Mouse (Mus musculus): ENCODE measurements at regions not wholly inside any gene's neighbourhood (a gene's known extent, or its start where the extent isn't known, plus 50 kb on each side); places are given as distances from the start of the nearest gene placed in this dataset.

- H3K9ac ChIP-seq (ENCODE audit: insufficient read depth, low read depth) = no peak overlapping the region
- no peaks in the 10 kb centered on the region for H3K79me2 ChIP-seq (replicated peaks; ENCODE audit: control insufficient read depth, extremely low read depth, insufficient read depth, poor library complexity, severe bottlenecking)
- in situ Hi-C loops (cut with MboI; ENCODE audit: low pct_ligation_motif_present, low pct_unique_long_range_greater_than_20kb, low sequenced_read_pairs) (no loop called here), dilution Hi-C loops (cut with MboI; ENCODE audit: extremely low pct_ligation_motif_present, extremely low pct_unique_long_range_greater_than_20kb, low sequenced_read_pairs) (no loop called here)
- H3K4me1 ChIP-seq (ENCODE audit: control insufficient read depth in 1 of 2, insufficient read depth in 2 of 2) = peaks cover 0 to 8% of the 10 kb centered on the region in 2 experiments; a peak in 1 of 4 replicates
- H3K9me3 ChIP-seq (replicated peaks; ENCODE audit: low read length) = no peaks in the 10 kb centered on the region
- TF ChIP-seq ELF1 (IDR thresholded peaks at IDR 0.05; ENCODE audit: low read depth, low read length) (no peak), MAX (IDR thresholded peaks at IDR 0.05; ENCODE audit: low read length) (no peak), ZC3H11A (IDR thresholded peaks at IDR 0.05; ENCODE audit: low read depth, low read length) (no peak), EP300 (IDR thresholded peaks at IDR 0.05; ENCODE audit: low read length) (no peak), UBTF (IDR thresholded peaks at IDR 0.05; ENCODE audit: low read depth, low read length) (no peak), ETS1 (conservative IDR thresholded peaks at IDR 0.05; ENCODE audit: low read depth, low read length) (no peak), POLR2AphosphoS2 (IDR thresholded peaks at IDR 0.05; ENCODE audit: low read depth, low read length) (no peak), TCF12 (IDR thresholded peaks at IDR 0.05; ENCODE audit: low read depth, low read length) (no peak), IRF4 (IDR thresholded peaks at IDR 0.05; ENCODE audit: low read depth, low read length) (no peak), MYC (IDR thresholded peaks at IDR 0.05; ENCODE audit: low read depth, low read length) (no peak), RAD21 (IDR thresholded peaks at IDR 0.05; ENCODE audit: low read depth, low read length) (no peak), GABPA (IDR thresholded peaks at IDR 0.05; ENCODE audit: insufficient replicate concordance, low read depth, low read length) (no peak), MXI1 (IDR thresholded peaks at IDR 0.05; ENCODE audit: low read depth, low read length) (no peak)
- H3K36me3 ChIP-seq (replicated peaks in 1 of 2; ENCODE audit: control insufficient read depth in 1 of 2, insufficient read depth in 1 of 2, low read length in 1 of 2) = no peaks in the 10 kb centered on the region
- no peaks in the 10 kb centered on the region for H3K27me3 ChIP-seq (replicated peaks)
- H3K4me2 ChIP-seq (ENCODE audit: insufficient read depth, low read depth, poor library complexity, severe bottlenecking) = no peak overlapping the region
- DNase-seq (ENCODE audit: extremely low read depth) = no peak
- no peak overlapping the region for H3K27ac ChIP-seq (ENCODE audit: insufficient read depth, low read depth)
- no peak overlapping the region for H3K4me3 ChIP-seq (replicated peaks in 1 of 3; ENCODE audit: low read depth in 2 of 3, low read length in 2 of 3, poor library complexity in 1 of 3)
Observed at GRCm38 (mm10) chr9:31976191-31976590, 62.9 kb upstream of the Barx2 start.

DNA sequence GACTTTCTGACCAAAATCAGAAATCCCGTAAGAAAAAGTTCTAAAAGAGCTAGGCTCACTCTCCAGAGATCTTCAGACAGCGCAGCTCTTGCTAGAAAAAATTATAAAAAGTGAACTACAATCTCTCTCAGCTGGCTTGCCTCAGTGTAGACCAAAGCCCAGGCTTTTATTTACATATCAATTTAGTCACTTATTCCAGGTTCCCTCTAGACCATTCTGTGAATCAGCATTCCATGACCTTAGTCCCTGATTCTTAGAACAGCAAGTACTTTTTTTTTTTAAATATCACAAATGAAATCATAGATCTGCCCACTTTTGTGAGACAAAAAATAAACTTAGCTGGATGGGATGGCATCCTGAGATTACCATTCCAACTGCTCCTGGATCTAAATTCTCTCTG is 64.8 kb upstream of the Barx2 start:
- Histone ChIP-seq H3K4me2 (ENCODE audit: insufficient read depth, low read depth, poor library complexity, severe bottlenecking) (no peak overlapping the region), H3K27me3 (replicated peaks) (no peaks in the 10 kb centered on the region), H3K27ac (ENCODE audit: insufficient read depth, low read depth) (no peak overlapping the region), H3K4me3 (replicated peaks in 1 of 3; ENCODE audit: low read depth in 2 of 3, low read length in 2 of 3, poor library complexity in 1 of 3) (no peak overlapping the region), H3K4me1 (ENCODE audit: control insufficient read depth in 1 of 2, insufficient read depth in 2 of 2) (peaks cover 0 to 8% of the 10 kb centered on the region in 2 experiments; a peak in 1 of 4 replicates), H3K9ac (ENCODE audit: insufficient read depth, low read depth) (no peak overlapping the region), H3K79me2 (replicated peaks; ENCODE audit: control insufficient read depth, extremely low read depth, insufficient read depth, poor library complexity, severe bottlenecking) (no peaks in the 10 kb centered on the region), H3K9me3 (replicated peaks; ENCODE audit: low read length) (no peaks in the 10 kb centered on the region), H3K36me3 (replicated peaks in 1 of 2; ENCODE audit: control insufficient read depth in 1 of 2, insufficient read depth in 1 of 2, low read length in 1 of 2) (no peaks in the 10 kb centered on the region)
- dilution Hi-C loops (cut with MboI; ENCODE audit: extremely low pct_ligation_motif_present, extremely low pct_unique_long_range_greater_than_20kb, low sequenced_read_pairs) = no loop called here
- DNase-seq (ENCODE audit: extremely low read depth) = no peak
- in situ Hi-C loops (cut with MboI; ENCODE audit: low pct_ligation_motif_present, low pct_unique_long_range_greater_than_20kb, low sequenced_read_pairs) = no loop called here
- TF ChIP-seq IRF4 (IDR thresholded peaks at IDR 0.05; ENCODE audit: low read depth, low read length) = no peak

GRCm38 (mm10) chr9:31979211-31979610 is 65.9 kb upstream of the Barx2 start:
- in situ Hi-C loops (cut with MboI; ENCODE audit: low pct_ligation_motif_present, low pct_unique_long_range_greater_than_20kb, low sequenced_read_pairs) = no loop called here
- Histone ChIP-seq H3K36me3 (replicated peaks in 1 of 2; ENCODE audit: control insufficient read depth in 1 of 2, insufficient read depth in 1 of 2, low read length in 1 of 2) (no peaks in the 10 kb centered on the region), H3K4me2 (ENCODE audit: insufficient read depth, low read depth, poor library complexity, severe bottlenecking) (no peak overlapping the region), H3K27ac (ENCODE audit: insufficient read depth, low read depth) (no peak overlapping the region), H3K9me3 (replicated peaks; ENCODE audit: low read length) (no peaks in the 10 kb centered on the region), H3K4me3 (replicated peaks in 1 of 3; ENCODE audit: low read depth in 2 of 3, low read length in 2 of 3, poor library complexity in 1 of 3) (no peak overlapping the region), H3K79me2 (replicated peaks; ENCODE audit: control insufficient read depth, extremely low read depth, insufficient read depth, poor library complexity, severe bottlenecking) (no peaks in the 10 kb centered on the region), H3K4me1 (ENCODE audit: control insufficient read depth in 1 of 2, insufficient read depth in 2 of 2) (peaks cover 0 to 8% of the 10 kb centered on the region in 2 experiments; a peak in 1 of 4 replicates), H3K27me3 (replicated peaks) (no peaks in the 10 kb centered on the region), H3K9ac (ENCODE audit: insufficient read depth, low read depth) (no peak overlapping the region)
- dilution Hi-C loops (cut with MboI; ENCODE audit: extremely low pct_ligation_motif_present, extremely low pct_unique_long_range_greater_than_20kb, low sequenced_read_pairs) = no loop called here
- no peak for TF ChIP-seq RCOR1 (conservative IDR thresholded peaks at IDR 0.05; ENCODE audit: low read depth, low read length)
- TF ChIP-seq USF1 (IDR thresholded peaks at IDR 0.05; ENCODE audit: low read depth, low read length) = no peak
- no peak for TF ChIP-seq ELF1 (IDR thresholded peaks at IDR 0.05; ENCODE audit: low read depth, low read length)
- no peak for TF ChIP-seq POLR2A (IDR thresholded peaks at IDR 0.05; ENCODE audit: low read depth, low read length)
- TF ChIP-seq JUN (IDR thresholded peaks at IDR 0.05; ENCODE audit: insufficient read depth, low read depth, low read length) = no peak
- no peak for TF ChIP-seq ZC3H11A (IDR thresholded peaks at IDR 0.05; ENCODE audit: low read depth, low read length)
- no peak for TF ChIP-seq TBP (conservative IDR thresholded peaks at IDR 0.05; ENCODE audit: low read depth, low read length)
- TF ChIP-seq CTCF (conservative IDR thresholded peaks at IDR 0.05 in 1 of 2, IDR thresholded peaks at IDR 0.05 in 1 of 2; ENCODE audit: low read depth in 2 of 2, low read length in 2 of 2) = no peak
- TF ChIP-seq PAX5 (IDR thresholded peaks at IDR 0.05; ENCODE audit: low read length) = no peak
- TF ChIP-seq RAD21 (IDR thresholded peaks at IDR 0.05; ENCODE audit: low read depth, low read length) = no peak
- no peak for TF ChIP-seq MEF2A (IDR thresholded peaks at IDR 0.05; ENCODE audit: borderline replicate concordance, low read depth, low read length)
- TF ChIP-seq UBTF (IDR thresholded peaks at IDR 0.05; ENCODE audit: low read depth, low read length) = no peak
- DNase-seq (ENCODE audit: extremely low read depth) = no peak
